Mouse (Mus musculus): Measurements from ENCODE around the gene Cnr2.

Gene Cnr2

DNA sequence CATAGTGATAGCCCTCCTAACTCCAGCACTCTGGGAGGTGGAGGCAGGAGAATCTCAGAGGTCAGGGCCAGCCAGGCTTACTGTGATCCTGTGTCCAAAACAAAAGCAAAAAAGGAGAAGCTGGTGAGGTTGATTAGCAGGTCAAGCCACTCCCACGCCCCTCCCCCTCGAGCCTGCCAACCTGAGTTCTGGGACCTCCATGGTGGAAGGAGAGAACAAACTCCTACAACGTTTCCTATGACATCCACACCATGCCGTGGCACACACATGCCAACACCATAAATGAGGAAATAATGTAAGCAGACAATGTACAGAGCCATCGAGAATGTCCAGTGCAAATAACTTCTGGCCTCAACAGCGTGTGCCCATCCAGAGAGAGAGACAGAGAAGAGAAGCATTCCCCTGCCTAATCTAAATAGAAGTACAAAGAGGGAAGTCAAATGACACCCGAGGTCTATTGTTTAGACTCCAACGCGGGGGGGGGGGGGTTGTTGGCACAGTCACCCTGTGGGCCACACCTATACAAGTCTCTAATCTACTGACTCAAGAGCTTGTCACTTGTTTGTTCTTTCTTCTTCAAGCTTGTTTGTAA lies 19.1 kb upstream of the Cnr2 start:
- in situ Hi-C loops (cut with MboI) = no loop called here

DNA sequence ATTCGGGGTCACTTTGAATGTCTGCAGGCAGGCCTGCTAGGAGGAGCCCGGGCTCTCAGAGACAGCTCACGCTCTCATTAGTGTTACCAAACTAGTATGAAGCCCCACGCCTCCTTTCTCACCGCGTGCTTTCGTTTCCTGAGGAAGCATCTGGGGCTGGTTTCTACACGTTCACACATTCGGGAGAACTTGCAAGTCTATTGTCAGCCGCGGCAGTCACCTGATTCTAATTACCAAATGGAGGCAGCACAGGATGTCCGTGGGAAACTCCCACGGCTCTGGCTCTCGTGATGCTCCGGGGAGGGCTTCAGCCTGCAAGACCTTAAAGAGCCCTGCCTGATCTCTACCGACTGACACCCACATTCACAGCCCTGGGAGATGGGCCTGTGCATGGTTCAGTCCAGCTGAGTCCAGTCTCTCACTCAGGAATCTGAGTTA lies 18.6 kb upstream of the Cnr2 start:
- in situ Hi-C loops (cut with MboI) = no loop called here

DNA sequence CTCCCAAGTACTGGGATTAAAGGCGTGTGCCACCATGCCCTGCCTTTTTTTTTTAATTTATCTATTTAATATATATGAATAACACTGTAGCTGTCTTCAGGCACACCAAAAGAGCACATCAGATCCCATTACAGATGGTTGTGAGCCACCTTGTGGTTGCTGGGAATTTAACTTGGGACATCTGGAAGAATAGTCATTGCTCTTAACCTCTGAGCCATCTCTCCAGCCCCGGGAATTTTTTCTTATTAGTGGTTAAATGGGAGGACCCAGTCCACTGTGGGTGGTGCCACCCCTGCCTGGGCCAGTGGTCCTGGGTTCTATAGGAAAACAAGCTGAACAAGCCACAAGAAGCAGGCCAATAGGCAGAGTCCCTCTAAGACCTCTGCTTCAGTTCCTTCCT lies 17.5 kb upstream of the Cnr2 start:
- in situ Hi-C loops (cut with MboI) = no loop called here

DNA sequence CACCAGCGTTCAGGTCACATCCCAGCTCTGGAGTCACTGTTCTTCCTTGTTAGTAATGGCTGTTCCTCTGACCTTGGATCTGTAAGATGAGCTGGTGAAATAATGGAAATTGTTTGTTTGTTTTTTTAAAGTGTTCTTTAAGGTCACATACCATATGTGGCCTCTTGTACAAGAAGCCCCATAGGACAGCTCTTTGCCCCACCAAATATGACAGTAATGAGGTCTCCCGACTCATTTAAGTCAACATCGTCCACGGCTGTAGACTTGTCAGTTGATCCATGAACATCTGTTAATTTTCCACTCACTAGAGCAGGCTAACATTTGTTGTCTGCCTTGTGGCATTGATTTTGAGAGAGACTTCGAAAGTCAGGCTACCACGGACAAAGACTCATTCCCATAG lies 16.2 kb upstream of the Cnr2 start:
- in situ Hi-C loops (cut with MboI) = no loop called here

DNA sequence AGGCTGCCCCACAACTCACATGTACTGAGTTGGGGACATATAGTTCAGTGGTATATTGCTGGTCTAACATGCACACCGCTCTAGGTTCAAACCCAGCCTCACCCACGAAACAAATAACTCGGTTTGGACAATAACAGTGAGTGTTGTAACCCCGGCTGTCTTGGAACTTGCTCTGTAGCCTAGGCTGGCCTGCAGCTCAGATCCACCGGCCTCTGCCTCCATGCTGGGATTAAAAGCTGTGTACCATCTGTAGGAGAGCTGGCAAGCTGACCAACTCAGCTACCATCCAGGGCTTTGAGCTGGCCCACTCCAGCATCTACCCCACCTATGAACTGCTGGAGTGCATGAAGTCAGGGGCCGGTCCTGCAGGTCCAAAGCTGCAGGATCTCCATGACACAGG lies 15.2 kb upstream of the Cnr2 start:
- in situ Hi-C loops (cut with MboI) = no loop called here

DNA sequence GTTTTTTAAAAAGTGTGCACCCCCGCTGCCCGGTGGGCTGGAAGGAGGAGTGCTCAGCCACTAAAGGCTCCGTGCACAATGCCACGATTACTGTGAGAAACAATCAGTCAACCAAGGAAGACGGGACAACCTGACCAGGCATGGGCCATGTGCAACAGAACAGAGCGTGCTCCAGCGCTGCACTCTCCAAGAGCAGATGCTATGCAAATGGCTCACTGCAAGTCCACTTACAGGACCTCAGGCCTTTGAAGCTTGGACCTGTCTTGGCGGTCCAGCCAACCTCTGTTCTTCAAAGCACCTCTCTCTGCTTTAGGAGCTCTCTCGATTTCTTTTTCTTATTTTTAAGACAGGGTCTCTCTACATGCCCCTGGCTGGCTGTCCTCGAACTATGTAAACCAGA lies 14.6 kb upstream of the Cnr2 start:
- in situ Hi-C loops (cut with MboI) = no loop called here

DNA sequence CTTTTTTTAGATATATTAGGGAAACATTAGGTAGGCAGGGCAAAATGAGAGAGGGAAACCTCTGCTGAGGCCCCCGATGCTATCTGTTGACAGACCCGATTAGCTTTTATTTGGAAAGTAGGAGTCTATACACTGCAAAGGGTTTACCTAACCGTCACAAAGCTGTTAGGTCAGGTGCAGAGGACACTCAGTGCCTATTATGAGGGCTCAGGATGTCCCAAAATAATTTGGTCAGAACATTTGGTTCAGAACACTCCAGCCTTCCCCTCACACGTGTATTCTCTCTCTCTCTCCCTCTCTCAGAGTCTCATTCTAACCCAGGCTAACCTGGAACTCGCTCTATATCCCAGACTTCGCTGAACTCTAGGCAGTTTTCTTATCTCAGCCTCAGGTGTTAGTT lies 13.2 kb upstream of the Cnr2 start:
- in situ Hi-C loops (cut with MboI) = no loop called here

DNA sequence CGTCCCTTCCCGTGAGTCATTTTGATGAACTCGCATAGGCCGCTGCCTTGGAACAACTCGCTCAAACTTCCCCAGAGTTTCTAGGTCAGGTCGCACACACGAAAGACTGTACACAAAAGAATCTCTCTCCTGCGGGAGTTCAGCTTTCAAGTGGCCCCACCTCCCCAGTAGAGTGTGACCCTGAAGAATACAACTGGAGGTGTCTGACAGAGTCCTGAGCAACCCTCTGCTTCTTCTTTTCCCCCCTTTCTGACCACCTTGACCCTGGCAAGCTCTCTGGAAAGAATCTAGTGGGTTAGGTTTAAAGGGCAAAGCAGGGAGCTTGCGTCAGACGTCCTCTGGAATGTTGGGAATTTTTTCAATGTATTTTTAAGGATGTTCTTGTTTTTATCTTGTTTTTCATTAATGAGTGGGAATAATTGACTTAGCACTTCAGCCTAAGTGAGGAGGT lies 11.8 kb upstream of the Cnr2 start:
- in situ Hi-C loops (cut with MboI) = no loop called here

DNA sequence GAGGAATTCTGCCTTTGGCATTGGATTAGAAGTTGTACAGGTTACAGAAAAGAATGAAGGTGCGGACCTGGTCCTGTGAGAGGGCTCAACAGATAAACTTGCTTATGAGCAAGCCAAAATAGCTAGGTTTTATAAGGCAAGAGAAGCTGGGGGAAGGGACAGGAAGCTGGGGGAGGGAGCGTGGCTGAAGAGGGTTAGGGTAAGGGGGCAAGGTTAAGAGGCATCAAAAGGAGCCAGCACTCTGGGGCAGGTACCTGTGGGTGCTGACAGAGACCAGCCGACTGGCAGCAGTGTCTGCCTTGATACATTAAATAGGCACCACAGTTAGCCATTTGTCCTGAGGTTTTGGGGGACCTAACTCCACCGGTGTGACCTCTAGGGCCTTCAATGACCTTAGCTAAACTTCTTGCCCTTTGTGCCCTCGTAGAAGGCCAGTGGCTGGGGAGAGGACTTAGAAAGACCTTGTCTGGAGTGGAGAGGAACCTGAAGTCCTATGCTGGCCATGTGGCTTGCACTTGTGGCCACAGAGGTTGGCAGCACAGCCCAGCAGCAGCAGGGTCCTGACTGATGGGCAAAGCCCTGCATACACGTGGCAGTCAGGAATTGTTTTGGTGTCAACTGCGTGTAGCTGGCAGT lies 11.2 kb upstream of the Cnr2 start:
- in situ Hi-C loops (cut with MboI) = no loop called here

DNA sequence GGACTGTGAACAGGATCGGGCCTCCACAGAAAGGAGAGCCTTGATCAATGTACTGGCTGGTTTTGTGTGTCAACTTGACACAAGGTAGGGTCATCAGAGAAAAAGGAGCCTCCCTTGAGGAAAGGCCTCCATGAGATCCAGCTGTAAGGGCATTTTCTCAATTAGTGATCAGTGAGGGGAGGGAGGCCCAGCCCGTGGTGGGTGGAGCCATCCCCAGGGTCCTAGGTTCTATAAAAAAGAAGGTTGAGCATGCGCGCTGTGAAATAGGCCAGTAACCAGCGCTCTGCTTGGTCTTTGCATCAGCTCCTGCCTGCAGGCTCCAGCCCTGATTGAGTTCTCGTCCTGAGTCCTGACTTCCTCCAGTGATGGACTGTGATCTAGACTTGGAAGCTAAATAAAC lies 10.7 kb upstream of the Cnr2 start:
- in situ Hi-C loops (cut with MboI) = no loop called here

DNA sequence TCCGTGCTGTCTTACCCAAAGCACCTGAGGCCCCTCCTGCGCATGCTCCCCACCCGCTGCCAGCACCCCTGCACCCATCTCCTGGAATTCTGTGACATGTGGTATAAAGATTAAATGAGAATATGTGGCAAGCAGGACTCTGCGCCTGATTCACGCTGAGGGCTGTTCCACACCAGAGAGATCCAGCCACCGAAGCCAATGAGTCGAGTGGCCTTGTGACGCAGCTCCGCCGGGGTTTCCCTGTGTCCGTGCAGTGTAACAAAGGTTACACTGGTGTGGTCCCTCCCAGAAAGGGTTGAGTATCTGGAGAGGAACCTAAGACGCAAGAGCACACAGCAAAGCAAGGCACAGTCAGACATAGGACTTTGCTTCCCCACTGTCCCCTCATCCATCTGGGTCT lies 9.5 kb upstream of the Cnr2 start:
- in situ Hi-C loops (cut with MboI) = no loop called here

DNA sequence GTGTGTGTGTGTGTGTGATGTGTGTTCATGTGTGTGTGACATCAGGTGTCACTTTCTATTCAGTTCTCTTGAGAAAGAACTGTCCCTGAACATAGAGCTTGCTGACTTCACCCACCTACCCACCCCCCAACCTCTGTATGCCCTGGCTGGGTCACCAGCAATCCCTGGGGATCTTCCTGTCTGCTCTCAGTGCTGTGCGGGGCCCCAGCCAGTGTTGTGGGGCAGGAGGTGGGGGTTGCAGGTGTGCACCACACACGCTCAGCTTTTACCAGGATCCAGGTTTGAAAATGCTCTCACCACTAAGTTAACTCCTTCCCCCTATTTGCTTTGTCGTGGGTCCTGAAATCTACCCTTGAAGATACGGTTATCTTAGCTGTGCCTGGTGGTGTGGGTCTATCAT lies 9.0 kb upstream of the Cnr2 start:
- in situ Hi-C loops (cut with MboI) = no loop called here

DNA sequence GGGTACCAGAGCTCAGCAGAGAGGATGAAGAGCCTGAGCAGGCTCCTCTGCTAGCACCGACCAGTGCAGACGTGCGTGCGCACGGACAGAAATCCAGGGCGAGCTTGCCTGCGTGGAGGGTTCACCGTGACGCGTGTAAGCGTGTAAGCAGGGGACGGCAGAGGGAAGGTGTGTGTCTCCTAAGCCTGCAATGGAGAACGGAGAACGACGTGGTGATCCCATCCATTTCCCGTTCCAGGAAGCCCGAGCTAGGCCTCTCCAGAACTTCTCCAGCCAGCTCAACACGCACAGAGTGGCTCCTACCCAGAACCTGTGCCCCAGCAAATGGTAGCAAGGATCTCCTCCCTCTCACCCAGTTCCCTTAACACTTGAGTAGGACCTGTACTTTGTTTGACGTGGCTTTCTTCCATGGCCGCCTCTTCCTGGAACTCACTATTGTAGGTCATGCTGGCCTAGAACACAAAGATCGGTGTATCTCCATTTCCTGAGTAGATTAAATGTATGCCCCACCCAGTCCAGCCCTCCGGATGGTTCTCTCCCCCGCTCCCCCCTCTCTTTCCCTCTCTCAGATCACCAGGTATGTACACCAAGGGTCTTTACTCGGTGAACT lies 6.6 kb upstream of the Cnr2 start:
- in situ Hi-C loops (cut with MboI) = no loop called here

DNA sequence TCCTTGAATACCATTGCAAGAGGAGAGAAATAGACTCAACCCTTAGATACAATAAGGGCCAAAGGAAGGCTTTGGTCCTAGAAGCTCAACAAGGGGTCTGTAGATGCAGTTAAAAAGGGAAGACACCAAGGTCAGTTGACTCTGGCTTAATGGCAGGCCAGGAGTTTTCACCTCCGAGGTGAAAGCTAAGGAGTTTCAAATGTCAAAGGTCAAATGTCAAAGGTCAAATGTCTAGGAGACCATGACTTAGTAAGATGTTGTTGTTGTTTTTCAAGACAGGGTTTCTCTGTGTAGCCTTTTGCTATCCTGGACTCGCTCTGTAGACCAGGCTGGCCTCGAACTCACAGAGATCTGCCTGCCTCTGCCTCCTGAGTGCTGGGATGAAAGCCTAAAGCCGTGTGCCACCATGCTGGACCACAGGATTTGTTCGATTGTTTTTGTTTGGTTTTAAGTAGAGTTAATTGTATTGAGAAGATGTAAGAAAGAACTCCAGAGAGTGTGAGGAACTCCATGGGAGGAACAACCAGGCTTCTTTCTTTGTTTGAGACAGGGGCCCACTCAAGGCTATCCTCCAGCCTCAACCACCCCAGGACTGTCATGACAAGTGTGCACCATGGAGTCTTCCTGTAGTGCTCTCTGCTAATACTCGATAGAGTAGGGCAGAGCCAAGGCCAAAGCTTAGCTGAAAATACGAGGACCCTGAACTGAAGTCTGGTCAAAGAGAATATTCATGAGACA lies 5.9 kb upstream of the Cnr2 start:
- in situ Hi-C loops (cut with MboI) = no loop called here

DNA sequence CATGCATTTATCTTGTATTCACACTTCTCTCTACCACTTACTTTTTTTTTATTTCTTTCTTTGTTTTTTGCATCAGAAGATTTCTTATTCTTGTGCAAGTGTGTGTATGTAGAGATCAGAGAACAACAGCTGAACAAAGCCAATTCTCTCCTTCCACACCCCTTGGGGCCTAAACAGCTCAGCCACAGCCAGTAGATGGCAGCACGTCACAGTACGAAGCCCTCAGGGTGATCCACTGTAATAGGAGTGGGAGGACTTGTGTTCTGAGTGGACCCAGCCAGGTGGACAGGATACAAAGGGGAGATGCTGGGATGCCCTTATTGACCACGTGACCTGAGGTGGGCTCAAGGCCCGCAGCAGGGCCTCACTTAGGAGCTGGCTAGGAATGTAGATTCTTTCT lies 5.3 kb upstream of the Cnr2 start:
- in situ Hi-C loops (cut with MboI) = loop anchor here (5.0 kb wide), 1 partner anchor 37 kb away; no protein-coding TSS in a partner anchor

DNA sequence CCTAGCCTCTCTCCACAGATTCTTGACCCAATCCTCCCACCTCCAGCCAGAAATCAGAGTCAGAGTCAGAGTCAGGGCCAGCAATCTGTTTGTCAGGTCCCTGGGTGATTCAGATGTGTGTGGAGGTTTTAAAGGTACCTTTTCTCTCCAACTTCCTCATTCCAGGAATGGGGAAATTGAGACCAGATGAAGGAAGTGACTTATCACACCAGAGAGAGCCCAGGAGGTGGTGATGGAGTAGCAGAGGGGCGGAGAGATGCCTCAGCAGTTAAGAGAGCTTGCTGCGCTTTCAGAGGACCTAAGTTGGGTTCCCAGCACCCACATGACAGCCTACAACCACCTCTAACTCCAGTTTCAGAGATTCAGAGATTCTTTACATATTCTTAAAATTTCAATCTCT lies 3.7 kb upstream of the Cnr2 start:
- in situ Hi-C loops (cut with MboI) = loop anchor here (5.0 kb wide), 1 partner anchor 36 kb away; no protein-coding TSS in a partner anchor

DNA sequence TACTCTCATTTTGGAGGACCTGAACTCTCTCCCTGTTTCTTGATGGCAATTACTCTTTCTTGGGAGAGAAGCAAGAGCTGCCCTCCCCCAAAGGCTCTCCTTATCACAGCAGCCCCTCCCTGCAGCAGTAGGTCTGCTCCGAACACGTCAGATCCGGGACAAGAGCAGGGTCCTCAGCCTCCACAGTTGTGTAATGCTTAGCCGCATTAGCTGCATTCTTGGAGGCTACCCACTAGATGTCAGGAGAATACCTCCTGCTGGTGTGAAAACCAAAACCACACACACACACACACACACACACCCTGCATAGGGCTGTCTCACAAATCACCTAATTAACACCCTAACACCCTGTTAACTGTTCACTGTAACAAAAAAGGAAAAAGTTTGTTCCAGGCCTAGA lies 2.3 kb upstream of the Cnr2 start:
- in situ Hi-C loops (cut with MboI) = loop anchor here (5.0 kb wide), 1 partner anchor 34 kb away; no protein-coding TSS in a partner anchor

DNA sequence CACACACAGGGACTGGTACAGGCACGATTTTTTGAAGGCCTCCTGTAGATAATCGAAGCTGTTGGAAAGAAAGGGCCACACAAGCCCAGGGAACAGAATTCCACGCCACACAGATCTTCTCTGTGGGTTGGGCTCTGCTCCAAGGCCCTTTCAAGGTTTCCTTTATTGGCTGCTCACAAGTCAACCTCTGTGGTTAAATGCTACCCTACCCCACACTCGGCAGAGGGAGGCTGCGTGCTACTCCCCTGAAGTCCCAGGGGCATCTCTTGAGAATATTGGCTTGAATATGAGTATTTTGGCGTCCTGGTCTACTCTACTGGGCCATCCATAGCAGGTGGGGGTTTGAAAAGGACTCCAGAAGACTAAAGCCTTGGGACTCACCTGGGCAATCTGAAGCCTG lies 963 bp downstream of the Cnr2 start:
- in situ Hi-C loops (cut with MboI) = no loop called here

DNA sequence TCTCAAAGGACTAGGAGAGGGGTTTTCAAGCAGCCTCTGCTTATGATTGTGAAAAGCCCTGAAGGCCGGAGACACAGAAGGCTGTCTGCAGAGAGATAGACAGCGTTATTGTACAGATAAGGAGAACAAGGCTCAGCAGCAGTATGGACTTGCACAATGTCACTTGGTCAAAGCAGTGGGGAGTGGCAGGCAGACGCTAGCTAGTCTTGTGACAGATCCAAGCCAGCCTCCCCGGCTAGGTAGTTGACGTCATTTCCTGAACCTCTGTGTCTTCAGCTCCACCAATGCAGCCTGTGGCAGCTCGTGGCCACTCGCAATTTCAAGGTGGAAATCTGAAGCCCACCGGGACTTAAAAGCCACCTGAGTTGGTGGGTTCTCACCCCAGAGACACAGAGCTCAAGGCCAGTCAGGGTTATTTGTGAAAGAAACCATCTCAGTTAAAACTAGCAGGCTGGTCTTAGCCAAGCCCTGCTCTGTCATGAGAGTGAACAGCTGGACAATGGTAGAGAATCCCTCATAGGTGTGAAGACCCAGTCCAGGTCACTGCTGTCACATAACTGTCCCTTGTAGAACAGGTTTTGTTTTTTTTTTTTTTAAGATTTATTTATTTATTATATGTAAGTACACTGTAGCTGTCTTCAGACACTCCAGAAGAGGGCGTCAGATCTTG lies 3.3 kb downstream of the Cnr2 start:
- in situ Hi-C loops (cut with MboI) = no loop called here

DNA sequence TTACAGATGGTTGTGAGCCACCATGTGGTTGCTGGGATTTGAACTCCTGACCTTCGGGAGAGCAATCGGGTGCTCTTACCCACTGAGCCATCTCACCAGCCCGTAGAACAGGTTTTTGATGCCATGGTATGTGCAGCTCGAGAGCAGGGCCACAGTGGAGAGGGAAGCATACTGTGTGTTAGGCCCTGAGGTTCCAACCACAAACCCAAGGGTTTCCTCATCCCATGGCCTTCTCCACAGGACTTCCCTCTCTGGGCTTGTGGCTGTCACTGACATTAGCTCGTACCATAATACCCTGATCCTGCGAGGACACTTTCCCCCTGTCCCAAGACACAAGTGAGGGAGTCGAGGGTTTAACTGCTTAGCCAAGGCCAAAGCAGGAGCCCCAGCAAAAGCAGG lies 3.9 kb downstream of the Cnr2 start:
- in situ Hi-C loops (cut with MboI) = no loop called here

DNA sequence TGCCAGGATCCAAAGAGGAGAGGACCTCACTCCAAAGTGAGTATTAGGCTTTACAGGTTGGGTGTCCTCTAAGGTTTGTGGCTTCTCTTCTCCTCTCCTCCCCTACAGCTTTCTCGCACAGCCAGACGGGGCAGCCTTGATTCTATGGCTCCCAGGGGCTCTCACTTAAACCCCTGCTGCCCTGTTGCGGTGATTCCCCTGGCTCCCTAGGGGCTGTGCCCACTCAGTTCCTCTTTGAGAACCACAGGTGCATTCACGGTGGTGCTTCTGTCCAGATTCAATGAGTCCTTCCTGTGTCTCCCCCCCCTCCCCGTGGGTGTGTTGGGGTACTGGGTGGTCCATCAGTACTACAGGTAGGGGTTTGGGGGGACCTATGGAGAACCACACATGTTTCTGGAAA lies 4.8 kb downstream of the Cnr2 start:
- in situ Hi-C loops (cut with MboI) = no loop called here

DNA sequence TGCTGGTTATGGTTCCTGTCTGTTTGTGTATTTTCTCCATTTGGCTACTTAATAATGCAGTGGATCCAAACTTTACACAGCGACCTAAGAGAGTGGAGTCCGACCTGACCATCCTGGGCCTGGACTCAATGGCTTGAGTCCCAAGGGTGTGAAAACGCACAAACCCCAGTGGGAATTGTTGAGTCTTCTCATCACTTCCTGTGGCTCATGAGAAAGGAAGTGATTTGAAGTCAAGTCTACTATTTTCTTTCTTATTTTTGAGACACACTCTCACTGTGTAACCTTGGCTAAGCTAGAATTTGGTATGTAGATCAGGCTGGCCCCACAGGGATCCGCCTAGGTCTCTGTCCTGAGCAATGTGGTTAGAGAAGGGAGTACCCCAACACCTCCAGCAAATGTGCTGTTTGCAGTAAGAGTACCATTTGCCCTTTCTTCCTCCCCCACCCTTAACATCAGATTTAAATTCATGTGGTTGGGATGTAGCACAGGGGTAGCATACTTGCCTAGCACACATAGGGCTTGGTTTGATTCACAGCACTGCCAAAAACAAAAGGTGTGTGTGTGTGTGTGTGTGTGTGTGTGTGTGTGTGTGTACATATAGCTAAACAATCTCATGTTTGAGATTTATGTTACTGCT lies 7.5 kb downstream of the Cnr2 start:
- in situ Hi-C loops (cut with MboI) = no loop called here
